Mouse (Mus musculus): ENCODE results near the gene Heyl. TPM values are rescaled to one million over a fixed set of nuclear protein-coding genes. Genes with fewer than 3 reads are reported as not detected.

The Heyl gene
- polyA plus RNA-seq, 1 experiment from 2014 or later: 2.5 TPM

DNA sequence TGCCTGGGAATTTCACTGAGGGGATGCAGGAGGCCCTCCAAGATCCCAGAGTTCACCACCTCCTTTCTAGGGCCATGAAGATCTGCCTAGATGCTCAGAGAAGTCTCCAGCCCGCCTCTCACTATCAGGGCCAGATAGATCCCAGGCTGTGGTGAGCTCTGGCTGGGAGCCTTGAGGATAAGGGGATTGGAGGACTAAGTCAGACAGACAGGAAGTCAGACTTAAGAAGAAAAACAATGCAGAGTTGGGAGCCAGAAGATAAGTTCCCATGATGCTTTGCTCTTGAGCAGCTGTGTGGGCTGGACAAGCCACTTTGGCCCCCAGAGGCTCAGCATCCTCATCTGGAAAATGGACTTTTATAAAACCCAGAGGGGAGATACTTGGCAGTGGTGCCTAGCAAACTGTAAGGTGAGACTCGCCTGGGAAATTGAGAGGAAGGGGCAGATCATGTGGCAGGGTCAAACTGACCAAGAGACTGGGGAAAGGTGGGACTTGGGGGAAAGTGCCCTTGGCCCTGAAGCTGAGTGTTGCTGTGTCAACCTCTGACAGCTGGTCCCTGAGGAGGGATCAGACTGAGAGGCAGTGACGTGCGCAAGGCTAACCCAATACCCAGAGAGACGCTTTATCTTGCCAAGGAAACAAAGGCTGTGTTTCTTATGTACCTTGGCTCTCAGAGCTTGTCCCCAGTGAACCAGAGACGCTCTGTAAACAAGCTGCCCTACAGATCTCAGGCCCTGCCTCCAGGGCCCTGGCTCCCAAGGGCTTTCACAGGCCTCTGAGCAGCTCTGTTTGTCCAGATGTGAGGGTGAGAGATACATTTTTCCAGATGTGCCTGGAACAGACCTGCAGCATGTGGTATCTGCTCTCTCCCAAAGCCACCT lies 4.3 kb downstream of the Heyl start:
- peaks cover 68% of the 10 kb centered on the region for H3K27me3 ChIP-seq (replicated peaks; ENCODE audit: control insufficient read depth, insufficient read depth, low read length)
- no peak for DNase-seq (ENCODE audit: low spot score)

DNA sequence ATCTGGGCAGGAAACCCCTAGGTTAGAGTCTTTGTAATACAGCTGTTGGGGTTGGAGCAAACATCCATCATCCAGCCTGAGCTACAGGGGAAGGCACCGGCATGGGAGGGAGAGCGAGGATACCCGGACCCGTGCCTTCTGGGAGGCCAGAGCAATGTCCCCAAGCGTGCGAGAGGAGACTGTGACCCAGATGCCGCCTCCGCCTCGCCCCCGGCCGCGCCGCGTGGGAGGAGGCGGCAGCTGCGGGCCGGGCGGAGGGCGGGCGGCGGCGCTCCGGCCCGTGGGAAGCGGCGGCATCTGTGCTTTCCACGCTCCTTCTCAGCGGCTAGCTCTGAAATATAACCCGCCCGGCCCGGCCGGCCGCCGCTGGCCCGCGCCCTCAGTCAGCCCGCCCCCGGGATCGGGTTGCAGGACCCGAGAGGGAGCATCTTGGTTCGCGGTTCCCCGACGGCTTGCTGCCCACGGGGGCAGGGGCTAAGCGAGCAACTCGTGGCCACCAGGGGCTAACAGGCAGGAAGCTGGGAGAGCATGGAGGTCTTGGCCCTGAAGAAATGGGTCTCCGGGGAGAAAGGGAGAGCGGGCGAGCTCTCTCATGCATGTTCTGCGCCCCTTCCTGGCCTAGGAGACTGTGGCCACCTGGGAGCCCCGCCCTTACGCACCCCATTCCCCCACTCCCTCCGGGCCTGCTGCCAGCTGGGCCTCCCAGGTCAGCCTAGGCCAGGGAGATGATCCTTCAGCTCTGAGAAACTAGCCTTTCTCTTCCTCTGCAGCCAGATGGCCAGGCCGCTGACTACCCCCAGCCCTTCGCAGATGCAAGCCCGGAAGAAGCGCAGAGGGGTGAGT lies 6.2 kb downstream of the Heyl start:
- Histone ChIP-seq H3K4me1 (replicated peaks; ENCODE audit: control insufficient read depth, insufficient read depth, low read length) (peaks cover 6% of the 10 kb centered on the region), H3K27me3 (replicated peaks; ENCODE audit: control insufficient read depth, insufficient read depth, low read length) (peaks cover 53% of the 10 kb centered on the region), H3K4me3 (ENCODE audit: low read depth, low read length) (peak overlapping the region; percentile 29), H3K4me2 (peak overlapping the region; percentile 58), H3K9me3 (ENCODE audit: control insufficient read depth, low read length) (no peaks in the 10 kb centered on the region), H3K27ac (ENCODE audit: low read depth, low read length) (peak overlapping the region; percentile 47; the same call in 1 of the 2 replicates), H3K9ac (ENCODE audit: low read depth, low read length) (no peak overlapping the region), H3K36me3 (ENCODE audit: control insufficient read depth, insufficient read depth, low read length) (no peaks in the 10 kb centered on the region)
- ATAC-seq (replicated peaks; ENCODE audit: low FRiP score) (peak; percentile 42; the same call in 1 of the 2 replicates), DNase-seq (ENCODE audit: low spot score) (no peak)
- 10% methylated on average over 57 of the region's 58 CpGs for WGBS

More for the DNA sequence above, 4.3 kb downstream of the Heyl start:
- H3K4me2 ChIP-seq: no peak overlapping the region
- no peak overlapping the region for H3K9ac ChIP-seq (ENCODE audit: low read depth, low read length)
- H3K36me3 ChIP-seq (ENCODE audit: control insufficient read depth, insufficient read depth, low read length): no peaks in the 10 kb centered on the region
- no peak for ATAC-seq (replicated peaks; ENCODE audit: low FRiP score)
- H3K4me3 ChIP-seq (ENCODE audit: low read depth, low read length): no peak overlapping the region
- no peaks in the 10 kb centered on the region for H3K9me3 ChIP-seq (ENCODE audit: control insufficient read depth, low read length)
- peaks cover 12% of the 10 kb centered on the region for H3K4me1 ChIP-seq (replicated peaks; ENCODE audit: control insufficient read depth, insufficient read depth, low read length)
- WGBS: 51% methylated on average over 6 of the region's 6 CpGs
- no peak overlapping the region for H3K27ac ChIP-seq (ENCODE audit: low read depth, low read length)

DNA sequence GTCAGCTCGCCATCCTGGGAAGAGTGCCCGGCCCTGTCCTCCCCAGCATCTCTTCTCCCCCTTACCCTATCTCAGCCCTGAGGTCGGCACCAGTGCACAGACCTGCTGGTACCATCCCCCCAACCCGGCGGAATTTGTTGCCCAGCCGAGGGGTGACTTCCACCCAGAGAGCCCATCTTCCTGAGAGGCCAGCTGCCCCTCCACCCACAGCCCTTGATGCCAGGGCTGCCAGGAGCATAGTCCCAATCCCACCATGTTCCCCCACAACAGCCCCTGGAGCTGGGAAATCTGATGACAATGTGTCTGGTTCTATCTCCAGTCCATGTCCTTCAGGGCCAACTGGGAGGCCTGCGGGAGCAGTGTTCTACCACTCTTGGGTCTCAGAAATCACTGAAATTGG lies 12.9 kb downstream of the Heyl start:
- ATAC-seq (replicated peaks; ENCODE audit: low FRiP score): no peak
- Histone ChIP-seq H3K27me3 (replicated peaks; ENCODE audit: control insufficient read depth, insufficient read depth, low read length) (peaks cover 12% of the 10 kb centered on the region; the same call in 1 of the 2 replicates), H3K4me2 (no peak overlapping the region), H3K27ac (ENCODE audit: low read depth, low read length) (no peak overlapping the region), H3K9me3 (ENCODE audit: control insufficient read depth, low read length) (no peaks in the 10 kb centered on the region), H3K9ac (ENCODE audit: low read depth, low read length) (no peak overlapping the region), H3K4me3 (ENCODE audit: low read depth, low read length) (no peak overlapping the region), H3K36me3 (ENCODE audit: control insufficient read depth, insufficient read depth, low read length) (no peaks in the 10 kb centered on the region), H3K4me1 (replicated peaks; ENCODE audit: control insufficient read depth, insufficient read depth, low read length) (no peaks in the 10 kb centered on the region)
- 78% methylated on average over 7 of the region's 7 CpGs for WGBS
- DNase-seq (ENCODE audit: low spot score): no peak

GRCm38 (mm10) chr4:123246651-123247050 lies 13.3 kb downstream of the Heyl start:
- Histone ChIP-seq H3K4me2 (no peak overlapping the region), H3K36me3 (ENCODE audit: control insufficient read depth, insufficient read depth, low read length) (no peaks in the 10 kb centered on the region), H3K9ac (ENCODE audit: low read depth, low read length) (no peak overlapping the region), H3K4me1 (replicated peaks; ENCODE audit: control insufficient read depth, insufficient read depth, low read length) (no peaks in the 10 kb centered on the region), H3K4me3 (ENCODE audit: low read depth, low read length) (no peak overlapping the region), H3K27me3 (replicated peaks; ENCODE audit: control insufficient read depth, insufficient read depth, low read length) (peaks cover 10% of the 10 kb centered on the region; the same call in 1 of the 2 replicates), H3K9me3 (ENCODE audit: control insufficient read depth, low read length) (no peaks in the 10 kb centered on the region), H3K27ac (ENCODE audit: low read depth, low read length) (no peak overlapping the region)
- no peak for ATAC-seq (replicated peaks; ENCODE audit: low FRiP score)
- WGBS: 88% methylated on average over 5 of the region's 5 CpGs
- DNase-seq (ENCODE audit: low spot score): no peak

- no peaks in the 10 kb centered on the region for H3K9me3 ChIP-seq (ENCODE audit: control insufficient read depth, low read length)
- no peak overlapping the region for H3K4me3 ChIP-seq (ENCODE audit: low read depth, low read length)
- no peak overlapping the region for H3K9ac ChIP-seq (ENCODE audit: low read depth, low read length)
- no peak for DNase-seq (ENCODE audit: low spot score)
- H3K27me3 ChIP-seq (replicated peaks; ENCODE audit: control insufficient read depth, insufficient read depth, low read length): peaks cover 10% of the 10 kb centered on the region; the same call in 1 of the 2 replicates
- H3K4me2 ChIP-seq: no peak overlapping the region
- H3K27ac ChIP-seq (ENCODE audit: low read depth, low read length): no peak overlapping the region
- WGBS: 56% methylated on average over 7 of the region's 7 CpGs
- H3K4me1 ChIP-seq (replicated peaks; ENCODE audit: control insufficient read depth, insufficient read depth, low read length): no peaks in the 10 kb centered on the region
- H3K36me3 ChIP-seq (ENCODE audit: control insufficient read depth, insufficient read depth, low read length): no peaks in the 10 kb centered on the region
- ATAC-seq (replicated peaks; ENCODE audit: low FRiP score): no peak
Measured at GRCm38 (mm10) chr4:123247147-123247880, 14.0 kb downstream of the Heyl start.

- Histone ChIP-seq H3K9ac (ENCODE audit: low read depth, low read length) (no peak overlapping the region), H3K27ac (ENCODE audit: low read depth, low read length) (no peak overlapping the region), H3K9me3 (ENCODE audit: control insufficient read depth, low read length) (no peaks in the 10 kb centered on the region), H3K27me3 (replicated peaks; ENCODE audit: control insufficient read depth, insufficient read depth, low read length) (0 out of 2 replicates have a peak, but pooled peaks cover 5% of the 10 kb centered on the region), H3K4me2 (no peak overlapping the region), H3K4me3 (ENCODE audit: low read depth, low read length) (no peak overlapping the region), H3K36me3 (ENCODE audit: control insufficient read depth, insufficient read depth, low read length) (no peaks in the 10 kb centered on the region), H3K4me1 (replicated peaks; ENCODE audit: control insufficient read depth, insufficient read depth, low read length) (no peaks in the 10 kb centered on the region)
- ATAC-seq (replicated peaks; ENCODE audit: low FRiP score) (no peak), DNase-seq (ENCODE audit: low spot score) (no peak)
- 68% methylated on average over 7 of the region's 7 CpGs for WGBS
Measured at GRCm38 (mm10) chr4:123248971-123249567, 15.7 kb downstream of the Heyl start.

DNA sequence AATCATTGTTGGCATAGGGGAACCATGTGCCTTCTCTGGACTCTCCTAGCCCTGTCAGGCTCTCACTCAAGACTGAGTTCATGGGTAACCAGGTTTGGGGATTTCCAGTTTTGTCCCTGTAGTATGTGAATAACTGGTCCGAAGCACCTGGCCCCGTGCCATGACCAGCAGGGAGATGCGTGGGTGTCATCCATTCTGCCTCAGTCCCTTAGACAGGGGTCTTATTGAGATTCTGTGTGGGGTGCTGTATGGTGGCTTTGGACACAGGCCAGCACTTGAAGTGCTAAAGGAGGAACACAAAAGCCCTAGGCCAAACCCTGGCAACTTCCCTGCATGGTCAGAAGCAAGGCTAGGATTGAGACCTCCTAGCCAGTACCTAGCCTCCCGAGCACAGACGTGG lies 18.9 kb downstream of the Heyl start:
- WGBS: 89% methylated on average over 5 of the region's 5 CpGs

DNA sequence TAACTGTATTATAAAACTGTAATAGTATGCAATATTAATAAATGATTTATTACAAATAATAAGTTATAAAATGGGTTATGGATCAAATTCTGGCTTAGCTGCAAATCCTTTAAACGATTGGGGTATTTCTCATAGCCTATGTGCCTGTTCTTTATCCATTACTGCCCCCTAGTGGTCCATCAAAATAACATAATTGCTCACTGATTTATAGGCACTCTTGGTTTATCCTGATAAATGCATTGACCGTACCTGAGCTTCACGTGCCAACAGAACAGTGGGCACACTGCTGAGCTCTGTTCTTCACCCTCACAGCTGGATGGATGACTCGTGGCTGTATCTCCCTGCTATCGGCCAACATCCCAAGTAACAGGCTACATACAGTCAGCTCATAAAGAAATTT lies 21.3 kb downstream of the Heyl start:
- Histone ChIP-seq H3K36me3 (ENCODE audit: control insufficient read depth, insufficient read depth, low read length) (no peaks in the 10 kb centered on the region), H3K4me2 (no peak overlapping the region), H3K27ac (ENCODE audit: low read depth, low read length) (no peak overlapping the region), H3K4me1 (replicated peaks; ENCODE audit: control insufficient read depth, insufficient read depth, low read length) (no peaks in the 10 kb centered on the region), H3K27me3 (replicated peaks; ENCODE audit: control insufficient read depth, insufficient read depth, low read length) (0 out of 2 replicates have a peak, but pooled peaks cover 3% of the 10 kb centered on the region), H3K9ac (ENCODE audit: low read depth, low read length) (no peak overlapping the region), H3K4me3 (ENCODE audit: low read depth, low read length) (no peak overlapping the region), H3K9me3 (ENCODE audit: control insufficient read depth, low read length) (no peaks in the 10 kb centered on the region)
- no peak for DNase-seq (ENCODE audit: low spot score)
- ATAC-seq (replicated peaks; ENCODE audit: low FRiP score): no peak
- 22% methylated on average over 5 of the region's 5 CpGs for WGBS

More for the DNA sequence above, 18.9 kb downstream of the Heyl start:
- Histone ChIP-seq H3K4me3 (ENCODE audit: low read depth, low read length) (no peak overlapping the region), H3K4me1 (replicated peaks; ENCODE audit: control insufficient read depth, insufficient read depth, low read length) (no peaks in the 10 kb centered on the region), H3K9me3 (ENCODE audit: control insufficient read depth, low read length) (no peaks in the 10 kb centered on the region), H3K4me2 (no peak overlapping the region), H3K36me3 (ENCODE audit: control insufficient read depth, insufficient read depth, low read length) (no peaks in the 10 kb centered on the region), H3K9ac (ENCODE audit: low read depth, low read length) (no peak overlapping the region), H3K27ac (ENCODE audit: low read depth, low read length) (no peak overlapping the region), H3K27me3 (replicated peaks; ENCODE audit: control insufficient read depth, insufficient read depth, low read length) (0 out of 2 replicates have a peak, but pooled peaks cover 2% of the 10 kb centered on the region)
- no peak for ATAC-seq (replicated peaks; ENCODE audit: low FRiP score)
- no peak for DNase-seq (ENCODE audit: low spot score)
